Mouse (Mus musculus): ENCODE results near the gene Cdca4. TPM values are rescaled to one million over a fixed set of nuclear protein-coding genes. Genes with fewer than 3 reads are reported as not detected.

Cdca4 gene
- polyA plus RNA-seq (2015; fragmentation: Nextera tagmentation; extraction: Ambion mirVana), result 56.6 and 64.5 TPM in 2 replicates

DNA sequence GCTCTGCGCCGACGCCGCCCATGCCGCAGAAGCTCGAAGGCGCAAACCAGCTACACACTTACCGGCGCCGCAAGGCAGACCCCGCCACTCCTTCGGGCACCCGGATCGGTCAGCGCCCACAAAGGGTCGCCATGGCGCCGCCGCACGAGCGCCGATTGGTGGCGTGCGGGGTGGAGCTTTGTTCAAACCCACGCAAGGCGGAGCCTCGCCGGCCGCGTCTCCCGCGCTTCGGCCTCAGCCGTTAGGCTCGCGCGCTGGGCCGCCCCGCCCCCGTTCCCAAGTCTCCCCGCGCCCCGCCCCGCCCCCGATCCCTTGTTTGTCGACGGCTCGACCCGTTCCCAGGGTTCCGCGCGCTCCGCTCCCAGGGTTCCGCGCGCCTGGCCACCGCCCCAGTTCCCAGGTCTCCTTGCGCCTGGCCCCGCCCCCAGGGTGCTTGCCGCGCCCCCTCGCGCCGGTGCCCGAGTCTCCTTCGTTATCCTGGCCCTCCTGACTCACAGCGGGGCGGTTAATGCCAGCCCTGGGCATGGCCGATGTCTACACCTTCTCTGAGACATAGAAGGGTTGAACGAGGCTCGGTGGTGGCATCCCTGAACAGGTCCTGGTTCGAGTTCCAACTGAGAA, at the start of gene Cdca4:
Gene Cdca4 (minus strand): TSS at position 180 of the 621 bp plus-strand sequence.
- peak; percentile 53; the same call in 1 of the 2 replicates for TF ChIP-seq CTCF (IDR thresholded peaks at IDR 0.05; ENCODE audit: low read depth)
- Histone ChIP-seq H3K9me3 (replicated peaks; ENCODE audit: low read length) (no peaks in the 10 kb centered on the region), H3K36me3 (ENCODE audit: insufficient read depth, low read length) (0 out of 2 replicates have a peak, but pooled peaks cover 4% of the 10 kb centered on the region), H3K4me3 (replicated peaks; ENCODE audit: low read depth, low read length) (peak within 1 kb of the TSS; percentile 87), H3K27ac (peak within 1 kb of the TSS; percentile 92), H3K4me2 (ENCODE audit: low read length) (peak within 1 kb of the TSS; percentile 82), H3K9ac (ENCODE audit: low read depth, low read length) (peak within 1 kb of the TSS; percentile 94), H3K4me1 (replicated peaks; ENCODE audit: insufficient read depth, low read length) (peaks cover 22% of the 10 kb centered on the region), H3K27me3 (ENCODE audit: insufficient read depth, low read length) (no peaks in the 10 kb centered on the region)
- under 1% methylated on average over 52 of the region's 72 CpGs for WGBS
- ATAC-seq (replicated peaks; ENCODE audit: low FRiP score, low read depth), result peak; percentile 96
- peak; percentile 99 for DNase-seq (ENCODE audit: low spot score)

GRCm38 (mm10) chr12:112877607-112878020, 48.4 kb upstream of the Cdca4 start:
- Histone ChIP-seq H3K9me3 (replicated peaks; ENCODE audit: low read length) (no peaks in the 10 kb centered on the region), H3K9ac (ENCODE audit: low read depth, low read length) (peak overlapping the region; percentile 56; the same call in 1 of the 2 replicates), H3K4me3 (replicated peaks; ENCODE audit: low read depth, low read length) (peak overlapping the region; percentile 38), H3K36me3 (ENCODE audit: insufficient read depth, low read length) (no peaks in the 10 kb centered on the region), H3K27me3 (ENCODE audit: insufficient read depth, low read length) (peaks cover 46% of the 10 kb centered on the region), H3K27ac (no peak overlapping the region), H3K4me1 (replicated peaks; ENCODE audit: insufficient read depth, low read length) (peaks cover 21% of the 10 kb centered on the region; the same call in 1 of the 2 replicates), H3K4me2 (ENCODE audit: low read length) (peak overlapping the region; percentile 79)
- ATAC-seq (replicated peaks; ENCODE audit: low FRiP score, low read depth) (no peak), DNase-seq (ENCODE audit: low spot score) (peak; percentile 39)
- no peak for TF ChIP-seq CTCF (IDR thresholded peaks at IDR 0.05; ENCODE audit: low read depth)
- WGBS, result under 1% methylated on average over 27 of the region's 37 CpGs

- Histone ChIP-seq H3K4me2 (ENCODE audit: low read length) (peak overlapping the region; percentile 79), H3K4me3 (replicated peaks; ENCODE audit: low read depth, low read length) (peak overlapping the region; percentile 38), H3K9me3 (replicated peaks; ENCODE audit: low read length) (no peaks in the 10 kb centered on the region), H3K36me3 (ENCODE audit: insufficient read depth, low read length) (no peaks in the 10 kb centered on the region), H3K27ac (no peak overlapping the region), H3K9ac (ENCODE audit: low read depth, low read length) (peak overlapping the region; percentile 56; the same call in 1 of the 2 replicates), H3K27me3 (ENCODE audit: insufficient read depth, low read length) (peaks cover 46% of the 10 kb centered on the region), H3K4me1 (replicated peaks; ENCODE audit: insufficient read depth, low read length) (peaks cover 21% of the 10 kb centered on the region; the same call in 1 of the 2 replicates)
- TF ChIP-seq CTCF (IDR thresholded peaks at IDR 0.05; ENCODE audit: low read depth), result no peak
- ATAC-seq (replicated peaks; ENCODE audit: low FRiP score, low read depth), result no peak
- DNase-seq (ENCODE audit: low spot score), result no peak
- WGBS, result 4% methylated on average over 17 of the region's 17 CpGs
These were observed 47.9 kb upstream of the Cdca4 start for GRCm38 (mm10) chr12:112877073-112877576.

DNA sequence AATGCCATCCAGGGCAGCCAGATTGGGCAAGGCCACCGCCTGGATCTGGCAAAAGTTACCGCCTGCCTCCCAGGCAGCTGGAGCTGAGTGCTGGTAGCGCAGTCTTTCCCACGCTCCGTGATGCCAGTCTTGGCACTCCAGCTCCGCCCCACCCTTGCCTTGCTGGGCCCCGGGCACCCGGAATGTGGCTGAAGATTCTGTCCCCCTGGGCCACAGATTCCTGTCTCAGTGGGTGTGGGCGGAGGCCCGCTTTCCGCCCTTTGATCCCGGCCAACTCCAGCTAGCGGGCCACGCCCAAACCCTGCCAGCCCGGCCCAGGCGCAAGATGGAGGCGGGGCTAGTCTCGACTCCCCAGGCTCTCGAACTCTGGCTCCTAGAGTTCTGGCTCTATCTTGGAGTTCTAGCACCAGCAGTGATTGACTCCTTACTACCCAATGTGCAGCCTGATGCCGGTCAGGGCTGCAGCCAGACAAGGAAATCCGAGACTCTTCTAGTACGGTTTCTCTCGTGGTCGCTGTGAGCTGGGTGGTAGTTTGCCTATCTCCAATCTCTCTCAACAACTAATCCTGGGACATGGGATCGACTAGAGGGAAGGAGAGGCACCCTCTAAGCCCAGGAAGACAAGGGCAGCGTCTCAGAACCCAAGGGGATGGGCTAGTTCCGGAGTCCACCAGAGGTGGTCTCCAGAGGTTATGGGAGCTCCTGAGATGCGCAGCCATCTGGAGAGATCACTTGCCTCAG, 47.3 kb upstream of the Cdca4 start:
- ATAC-seq (replicated peaks; ENCODE audit: low FRiP score, low read depth) (0 out of 2 replicates have a peak, but pooled peaks have one; percentile 14), DNase-seq (ENCODE audit: low spot score) (peak; percentile 45)
- no peaks in the 10 kb centered on the region for H3K9me3 ChIP-seq (replicated peaks; ENCODE audit: low read length)
- 0 out of 2 replicates have a peak overlapping the region, but pooled peaks have one; percentile 23 for H3K9ac ChIP-seq (ENCODE audit: low read depth, low read length)
- no peak overlapping the region for H3K27ac ChIP-seq
- no peak for TF ChIP-seq CTCF (IDR thresholded peaks at IDR 0.05; ENCODE audit: low read depth)
- H3K4me1 ChIP-seq (replicated peaks; ENCODE audit: insufficient read depth, low read length), result peaks cover 21% of the 10 kb centered on the region; the same call in 1 of the 2 replicates
- H3K36me3 ChIP-seq (ENCODE audit: insufficient read depth, low read length), result no peaks in the 10 kb centered on the region
- peaks cover 46% of the 10 kb centered on the region for H3K27me3 ChIP-seq (ENCODE audit: insufficient read depth, low read length)
- WGBS, result 6% methylated on average over 28 of the region's 28 CpGs
- H3K4me2 ChIP-seq (ENCODE audit: low read length), result peak overlapping the region; percentile 79
- 0 out of 2 replicates have a peak overlapping the region, but pooled peaks have one; percentile 3 for H3K4me3 ChIP-seq (replicated peaks; ENCODE audit: low read depth, low read length)

GRCm38 (mm10) chr12:112875225-112876013, 46.2 kb upstream of the Cdca4 start:
- no peak overlapping the region for H3K9ac ChIP-seq (ENCODE audit: low read depth, low read length)
- no peaks in the 10 kb centered on the region for H3K36me3 ChIP-seq (ENCODE audit: insufficient read depth, low read length)
- 20% methylated on average over 16 of the region's 16 CpGs for WGBS
- H3K9me3 ChIP-seq (replicated peaks; ENCODE audit: low read length), result no peaks in the 10 kb centered on the region
- H3K4me2 ChIP-seq (ENCODE audit: low read length), result no peak overlapping the region
- DNase-seq (ENCODE audit: low spot score) (peak; percentile 94), ATAC-seq (replicated peaks; ENCODE audit: low FRiP score, low read depth) (peak; percentile 41)
- H3K27me3 ChIP-seq (ENCODE audit: insufficient read depth, low read length), result peaks cover 46% of the 10 kb centered on the region
- peaks cover 23% of the 10 kb centered on the region; the same call in 1 of the 2 replicates for H3K4me1 ChIP-seq (replicated peaks; ENCODE audit: insufficient read depth, low read length)
- no peak overlapping the region for H3K27ac ChIP-seq
- no peak overlapping the region for H3K4me3 ChIP-seq (replicated peaks; ENCODE audit: low read depth, low read length)
- TF ChIP-seq CTCF (IDR thresholded peaks at IDR 0.05; ENCODE audit: low read depth), result peak; percentile 95
